Mouse (Mus musculus): ENCODE data around the gene Rere.

Gene Rere

GRCm38 (mm10) chr4:150433827-150434574, 152.6 kb downstream of the Rere start:
- no peak for DNase-seq (ENCODE audit: low spot score)

GRCm38 (mm10) chr4:150435590-150435989, 154.1 kb downstream of the Rere start:
- DNase-seq (ENCODE audit: low spot score) = no peak

GRCm38 (mm10) chr4:150438621-150439020, 157.2 kb downstream of the Rere start:
- DNase-seq (ENCODE audit: low spot score) = no peak

GRCm38 (mm10) chr4:150441931-150442330, 160.5 kb downstream of the Rere start:
- DNase-seq (ENCODE audit: low spot score) = no peak

GRCm38 (mm10) chr4:150444068-150444467, 162.6 kb downstream of the Rere start:
- DNase-seq (ENCODE audit: low spot score) = no peak

GRCm38 (mm10) chr4:150446617-150447016, 165.2 kb downstream of the Rere start:
- no peak for DNase-seq (ENCODE audit: low spot score)

GRCm38 (mm10) chr4:150447517-150447916, 166.1 kb downstream of the Rere start:
- no peak for DNase-seq (ENCODE audit: low spot score)

GRCm38 (mm10) chr4:150448433-150448832, 167.0 kb downstream of the Rere start:
- DNase-seq (ENCODE audit: low spot score) = no peak

GRCm38 (mm10) chr4:150450081-150450691, 168.7 kb downstream of the Rere start:
- DNase-seq (ENCODE audit: low spot score) = no peak

GRCm38 (mm10) chr4:150452155-150452847, 170.9 kb downstream of the Rere start:
- DNase-seq (ENCODE audit: low spot score) = no peak

- DNase-seq (ENCODE audit: low spot score) = no peak
Observed at GRCm38 (mm10) chr4:150454571-150455306, 173.3 kb downstream of the Rere start.

GRCm38 (mm10) chr4:150455750-150456149, 174.3 kb downstream of the Rere start:
- DNase-seq (ENCODE audit: low spot score) = no peak

GRCm38 (mm10) chr4:150456452-150456851, 175.0 kb downstream of the Rere start:
- DNase-seq (ENCODE audit: low spot score) = no peak

- DNase-seq (ENCODE audit: low spot score) = no peak
Observed at GRCm38 (mm10) chr4:150456886-150457285, 175.4 kb downstream of the Rere start.

- no peak for DNase-seq (ENCODE audit: low spot score)
Observed at GRCm38 (mm10) chr4:150457353-150457752, 175.9 kb downstream of the Rere start.

GRCm38 (mm10) chr4:150457771-150458170, 176.3 kb downstream of the Rere start:
- DNase-seq (ENCODE audit: low spot score) = no peak

GRCm38 (mm10) chr4:150459022-150459794, 177.8 kb downstream of the Rere start:
- DNase-seq (ENCODE audit: low spot score) = no peak

GRCm38 (mm10) chr4:150460451-150460850, 179.0 kb downstream of the Rere start:
- no peak for DNase-seq (ENCODE audit: low spot score)

- no peak for DNase-seq (ENCODE audit: low spot score)
Observed at GRCm38 (mm10) chr4:150461011-150461410, 179.6 kb downstream of the Rere start.

- no peak for DNase-seq (ENCODE audit: low spot score)
Observed at GRCm38 (mm10) chr4:150461427-150462189, 180.2 kb downstream of the Rere start.

- peak; percentile 21 for DNase-seq (ENCODE audit: low spot score)
Observed at GRCm38 (mm10) chr4:150462367-150462766, 180.9 kb downstream of the Rere start.
